Mouse (Mus musculus): ENCODE data around the gene Antxr1. TPM values are rescaled to one million over a fixed set of nuclear protein-coding genes. Genes with fewer than 3 reads are reported as not detected.

The Antxr1 gene
- total RNA-seq, 2 experiments from 2014 or later = 46.8 to 61.4 TPM

GRCm38 (mm10) chr6:87184418-87184817, 151.2 kb downstream of the Antxr1 start:
- DNase-seq = no peak

GRCm38 (mm10) chr6:87183981-87184380, 151.6 kb downstream of the Antxr1 start:
- DNase-seq = no peak

DNA sequence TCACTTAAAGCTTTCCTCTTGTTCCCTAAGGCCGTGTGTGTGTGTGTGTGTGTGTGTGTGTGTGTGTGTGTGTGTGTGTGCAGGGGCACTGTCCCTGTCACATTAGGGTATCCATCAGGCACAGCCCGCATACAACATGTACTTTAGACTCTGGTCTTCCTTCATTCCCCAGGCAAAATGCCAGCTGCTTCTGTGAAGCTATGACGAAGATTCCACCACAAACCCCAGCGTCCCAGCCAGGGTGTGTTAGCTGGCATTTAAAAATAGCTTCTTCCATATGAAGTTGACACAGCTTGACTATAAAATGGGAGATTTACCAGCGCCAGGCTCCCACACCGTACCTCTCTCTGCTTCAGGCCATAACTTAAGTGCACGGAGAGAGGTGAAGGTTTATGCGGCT, 152.5 kb downstream of the Antxr1 start:
- DNase-seq = peak; percentile 56

GRCm38 (mm10) chr6:87182736-87183135, 152.9 kb downstream of the Antxr1 start:
- no peak for DNase-seq

DNA sequence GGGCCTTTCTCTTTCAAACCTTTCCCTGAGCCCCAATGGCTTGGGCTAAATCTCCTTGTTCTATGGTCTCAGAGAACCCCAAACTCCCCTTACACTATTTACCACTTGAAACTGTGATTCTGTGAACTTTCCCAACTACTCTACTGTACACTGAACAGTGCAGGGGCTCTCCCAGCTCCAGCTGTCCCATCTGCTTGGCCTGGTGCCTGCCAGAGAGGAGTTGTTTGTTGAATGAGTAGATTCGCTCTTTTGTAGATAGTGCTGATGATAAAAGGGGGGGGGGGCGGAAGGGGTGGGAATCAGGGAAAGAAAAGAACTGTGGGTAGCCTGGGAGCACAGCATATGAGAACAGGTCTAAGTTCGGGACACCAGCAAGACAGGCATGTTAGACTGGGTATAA, 164.2 kb downstream of the Antxr1 start:
- peak; percentile 55 for DNase-seq

DNA sequence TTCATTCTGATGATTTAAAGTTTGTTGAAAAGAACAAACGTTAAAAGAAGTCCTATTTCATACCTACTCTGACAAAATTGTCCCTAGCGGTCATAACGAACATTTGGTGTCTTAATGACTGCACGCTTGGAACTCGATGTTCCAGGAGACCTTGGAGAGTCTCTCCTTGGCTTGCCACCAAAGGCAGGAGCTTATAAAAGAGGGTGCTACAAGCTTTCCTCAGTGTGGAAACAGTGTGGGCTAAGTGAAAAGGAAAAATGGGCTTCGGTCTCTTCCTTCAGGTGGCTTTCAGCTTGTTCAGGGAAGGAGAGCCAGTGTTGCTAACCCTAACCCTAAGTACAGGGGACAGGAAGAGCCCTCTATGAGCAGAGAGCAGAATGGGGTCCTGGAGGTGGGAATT, 164.7 kb downstream of the Antxr1 start:
- no peak for DNase-seq

- no peak for DNase-seq
Measured at GRCm38 (mm10) chr6:87170277-87170676, 165.3 kb downstream of the Antxr1 start.

DNA sequence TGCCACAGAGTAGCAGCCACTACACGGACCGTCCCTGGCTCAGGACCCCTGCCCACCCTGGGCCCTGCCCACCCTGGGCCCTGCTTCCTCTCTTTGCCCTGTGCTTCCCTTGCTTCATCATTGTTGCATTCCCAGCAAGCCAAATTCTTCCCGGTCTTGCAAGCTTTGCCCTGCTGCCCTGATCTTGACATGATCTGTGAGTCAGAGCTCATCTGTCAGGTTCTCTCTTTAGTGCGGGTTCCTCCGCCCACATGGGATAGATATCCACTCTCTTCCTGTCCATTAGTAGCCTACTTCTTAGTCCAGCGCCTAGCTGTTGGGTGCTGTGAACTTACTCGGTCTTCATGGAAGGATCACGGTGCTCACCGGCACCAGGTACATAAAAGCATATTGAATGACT, 167.6 kb downstream of the Antxr1 start:
- no peak for DNase-seq

- no peak for DNase-seq
Measured at GRCm38 (mm10) chr6:87166673-87167305, 168.8 kb downstream of the Antxr1 start.

- DNase-seq = peak; percentile 50
Measured at GRCm38 (mm10) chr6:87165536-87166311, 169.9 kb downstream of the Antxr1 start.

GRCm38 (mm10) chr6:87161391-87162263, 174.0 kb downstream of the Antxr1 start:
- no peak for DNase-seq

DNA sequence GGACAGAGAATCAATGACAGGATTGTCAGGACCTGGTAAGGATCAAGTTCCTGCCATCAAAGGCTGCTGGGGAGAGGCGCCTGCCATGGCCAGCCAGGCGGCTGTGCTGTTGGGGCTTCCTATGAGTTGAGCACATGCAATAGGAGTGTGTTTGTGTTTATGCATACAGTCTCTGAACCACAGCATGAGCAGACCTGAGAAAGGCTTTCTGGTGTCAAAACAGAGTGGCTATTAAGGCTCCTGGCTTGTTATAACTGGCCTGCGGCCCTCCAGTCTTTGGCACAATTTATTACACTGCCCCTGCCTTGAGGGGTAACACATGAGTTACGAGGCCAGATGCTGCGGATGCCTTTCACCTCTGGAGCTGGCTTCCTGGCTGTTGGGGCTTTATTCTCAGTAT, 175.4 kb downstream of the Antxr1 start:
- DNase-seq = no peak

GRCm38 (mm10) chr6:87158062-87158623, 177.5 kb downstream of the Antxr1 start:
- DNase-seq = no peak

DNA sequence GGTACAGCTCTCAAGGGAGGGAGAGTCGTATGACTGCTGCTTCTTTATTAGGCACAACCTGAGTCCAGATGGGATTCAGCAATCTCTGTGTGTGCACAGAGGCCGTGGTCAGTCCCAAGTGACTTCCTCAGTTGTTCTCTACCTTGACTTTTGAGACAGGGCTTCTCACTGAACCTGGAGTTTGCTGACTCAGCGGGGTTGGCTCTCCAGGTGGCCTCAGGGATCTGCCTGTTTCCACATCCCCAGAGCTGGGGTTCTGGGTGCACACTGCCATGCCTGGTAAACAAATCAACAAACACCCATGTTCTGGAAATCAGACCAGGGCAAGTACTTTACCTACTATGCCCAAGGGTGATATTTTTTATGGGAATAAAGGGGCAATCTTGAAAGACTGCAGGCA, 181.8 kb downstream of the Antxr1 start:
- no peak for DNase-seq

DNA sequence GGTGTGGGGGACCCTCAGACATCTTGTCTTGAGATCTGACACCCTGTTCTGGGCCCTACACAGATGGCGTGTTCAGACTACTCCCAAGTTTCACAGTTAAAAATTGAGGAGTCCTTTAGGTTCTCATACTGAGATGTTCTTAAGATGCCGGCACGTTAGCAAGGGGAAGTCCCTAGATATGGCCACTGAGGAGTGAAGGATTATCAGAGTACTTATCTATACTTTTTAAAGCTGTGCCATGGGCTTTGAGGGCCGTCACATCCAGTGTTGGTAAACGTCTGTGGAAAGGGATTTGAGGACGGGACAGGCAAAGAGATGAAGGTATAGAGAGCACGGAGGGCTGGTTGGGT, 182.4 kb downstream of the Antxr1 start:
- DNase-seq = no peak

DNA sequence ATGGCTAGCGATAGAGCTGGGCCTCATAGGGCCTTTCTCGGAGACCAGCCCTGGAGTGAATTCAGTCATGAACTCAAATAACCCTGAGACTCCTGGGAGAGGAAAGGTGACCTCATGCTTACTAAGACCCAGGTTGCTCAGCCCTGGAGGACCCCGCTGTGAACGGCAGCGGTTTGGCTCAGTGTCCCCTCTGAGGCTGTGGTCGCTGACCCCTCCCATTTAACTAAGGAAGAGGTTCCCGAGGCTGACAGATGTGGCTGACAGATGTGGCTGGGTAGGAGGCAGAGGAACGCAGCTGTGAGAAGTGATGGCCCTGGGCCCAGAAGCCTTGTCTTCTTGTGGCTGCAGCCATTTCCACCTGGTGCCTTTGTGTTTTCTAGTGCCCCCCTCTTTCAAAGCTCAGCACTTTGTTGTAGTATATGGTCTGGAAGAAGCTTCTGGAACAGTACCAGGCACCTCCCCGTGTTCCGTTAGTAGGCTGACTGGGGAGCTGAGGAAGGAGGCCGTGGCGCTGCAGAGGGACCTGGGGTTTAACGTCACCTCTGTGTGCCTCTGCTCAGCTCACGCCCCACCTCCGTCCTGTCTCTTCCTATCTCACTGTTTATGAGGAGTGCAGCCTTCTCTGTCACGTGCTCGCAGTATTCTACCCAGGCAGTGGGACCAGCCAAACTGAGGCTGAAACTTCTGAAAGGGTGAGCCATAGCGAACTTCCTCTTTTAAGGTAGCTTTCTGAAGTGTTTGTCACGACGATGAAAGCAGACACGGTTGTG, 183.0 kb downstream of the Antxr1 start:
- DNase-seq = peak; percentile 43

GRCm38 (mm10) chr6:87151427-87151826, 184.2 kb downstream of the Antxr1 start:
- no peak for DNase-seq

- DNase-seq = no peak
Measured at GRCm38 (mm10) chr6:87150471-87150870, 185.2 kb downstream of the Antxr1 start.

DNA sequence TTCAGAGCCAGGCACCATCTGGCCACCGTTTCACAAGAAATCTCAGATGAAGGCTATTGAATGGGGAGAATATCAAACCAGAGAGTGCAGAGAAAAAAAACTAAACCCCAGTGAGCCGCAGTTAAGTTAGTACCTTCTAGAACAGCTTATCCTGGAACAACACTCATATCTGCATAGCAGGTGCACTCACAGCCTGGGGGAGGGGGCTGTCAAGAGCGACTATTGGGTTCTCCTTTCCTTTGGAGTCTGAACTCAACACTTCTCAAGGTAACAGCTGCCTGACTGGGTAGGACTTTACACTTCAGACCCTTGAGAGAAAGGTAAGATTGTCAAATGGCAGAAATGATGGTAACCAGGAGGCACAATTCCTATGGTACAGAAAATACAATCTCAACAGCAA, 187.7 kb downstream of the Antxr1 start:
- DNase-seq = no peak

GRCm38 (mm10) chr6:87143594-87143993, 192.0 kb downstream of the Antxr1 start:
- no peak for DNase-seq

DNA sequence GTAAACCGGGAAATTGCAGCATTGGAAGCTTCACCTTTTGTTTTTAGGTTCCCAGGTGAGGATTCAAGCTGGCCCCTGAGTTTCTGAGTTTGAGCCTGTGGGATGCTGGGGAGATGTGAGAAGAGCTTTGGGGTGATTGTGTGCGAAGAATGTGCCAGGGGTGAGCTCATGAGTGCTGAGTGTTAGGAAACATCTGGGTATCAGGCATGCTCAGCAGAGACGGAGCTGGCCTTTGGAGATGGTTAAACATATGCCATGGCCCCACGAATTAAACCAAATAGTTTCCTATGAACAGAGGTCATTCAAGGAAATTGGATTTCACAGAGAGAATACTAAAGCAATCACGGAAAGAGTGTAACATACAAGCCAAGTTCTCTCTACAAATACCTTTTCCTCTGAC, 193.4 kb downstream of the Antxr1 start:
- no peak for DNase-seq

All from gastrocnemius, postnatal 10 days (tissue).